Mouse (Mus musculus) neural tube, embryonic 12.5 days (tissue): ENCODE results near the gene Nudt16. TPM values are rescaled to one million over a fixed set of nuclear protein-coding genes. Genes with fewer than 3 reads are reported as not detected.
"Not testable (repeated sequence)": the region's sequence is repeated elsewhere in the genome, so short reads cannot be mapped to it uniquely, and the experiment has no call there.

Experiments
- ATAC-seq: fragments of 200-750 bp; cut with Nextera tagmentation; 2 replicates; pipeline ENCODE4 v1.8.0; 2017; ENCODE audit warnings: low read depth, mild to moderate bottlenecking, moderate TSS enrichment, moderate library complexity; ENCODE audit not compliant: low FRiP score
- H3K27ac ChIP-seq: fragments of 300-500 bp; sonication (generic); 2 replicates; pipeline ENCODE4 v1.5.1; 2016
- H3K27me3 ChIP-seq: fragments of 300-500 bp; sonication (generic); replicated peaks from 2 replicates; pipeline ENCODE4 v1.6.1; 2016; ENCODE audit warnings: mild to moderate bottlenecking
- H3K36me3 ChIP-seq: fragments of 300-500 bp; sonication (generic); 2 replicates; pipeline ENCODE4 v1.6.1; 2016; ENCODE audit warnings: mild to moderate bottlenecking
- H3K4me1 ChIP-seq: fragments of 300-500 bp; sonication (generic); 2 replicates; pipeline ENCODE4 v1.6.1; 2016
- H3K4me2 ChIP-seq: fragments of 300-500 bp; sonication (generic); replicated peaks from 2 replicates; pipeline ENCODE4 v1.6.1; 2016; ENCODE audit warnings: mild to moderate bottlenecking
- H3K4me3 ChIP-seq: fragments of 300-500 bp; sonication (generic); 2 replicates; pipeline ENCODE4 v1.5.1; 2016
- H3K9ac ChIP-seq: fragments of 300-500 bp; sonication (generic); 2 replicates; pipeline ENCODE4 v1.6.1; 2016; ENCODE audit warnings: mild to moderate bottlenecking
- H3K9me3 ChIP-seq: fragments of 300-500 bp; sonication (generic); 2 replicates; pipeline ENCODE4 v1.6.1; 2016; ENCODE audit warnings: mild to moderate bottlenecking
- WGBS: fragments of 180-500 bp; shearing (Covaris S2); methylation state at CpG from one replicate; pipeline ENCODE4 v1.1.7; 2016; 5-methylcytosine and 5-hydroxymethylcytosine counted together
- polyA plus RNA-seq: library from polyadenylated mRNA; unstranded; fragments of >200 nt; fragmentation: Nextera tagmentation; extraction: Ambion mirVana; gene quantifications from 2 replicates; pipeline ENCODE4 v1.2.1, GENCODE M21; 2016

Gene Nudt16
- polyA plus RNA-seq: 21.0 and 21.3 TPM in 2 replicates

DNA sequence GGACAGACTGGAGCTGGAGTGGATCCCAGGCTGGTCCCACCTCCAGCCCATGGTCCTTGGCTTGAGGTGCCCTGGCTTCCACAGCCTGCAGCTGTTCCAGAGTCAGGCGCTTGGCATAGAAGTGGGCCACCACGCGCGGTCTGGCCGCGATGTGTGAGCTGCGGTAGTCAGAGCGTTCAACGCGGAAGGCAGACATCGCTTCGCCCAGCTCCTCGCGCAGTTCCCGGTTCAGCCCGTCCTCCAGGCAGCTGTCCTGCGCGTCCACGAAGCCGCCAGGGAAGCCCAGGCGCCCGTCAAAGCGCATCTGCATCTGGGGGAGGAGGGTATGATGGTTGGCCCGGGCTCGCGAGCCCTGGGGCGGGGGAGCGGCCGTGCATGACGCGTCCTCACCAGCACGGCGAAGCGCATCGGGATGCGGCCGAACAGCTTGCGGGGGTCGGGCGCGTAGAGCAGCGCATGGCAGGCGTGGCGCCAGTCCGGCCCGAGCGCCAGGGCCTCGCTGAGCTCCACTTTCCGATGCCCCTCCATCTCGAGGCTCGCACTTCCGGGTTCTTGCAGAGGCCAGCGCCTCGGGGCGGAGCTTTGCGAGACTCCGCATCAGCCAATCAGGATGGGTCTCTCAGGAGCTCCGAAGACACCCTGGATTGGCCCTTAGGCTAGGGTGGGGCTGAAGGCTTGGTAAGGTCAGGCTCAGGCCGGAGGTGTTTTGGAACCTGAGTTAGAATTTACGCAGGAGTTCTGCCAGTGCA lies at the start of gene Nudt16:
TSS of gene Nudt16 (minus strand) at position 572 of the 749 bp plus-strand sequence.
- no peaks in the 10 kb centered on the region for H3K36me3 ChIP-seq
- H3K4me3 ChIP-seq: peak within 1 kb of the TSS; percentile 72
- H3K4me2 ChIP-seq: peak within 1 kb of the TSS; percentile 79
- H3K4me1 ChIP-seq: peaks cover 11% of the 10 kb centered on the region
- H3K9ac ChIP-seq: peak within 1 kb of the TSS; percentile 78
- WGBS: under 1% methylated on average over 60 of the region's 60 CpGs
- no peaks in the 10 kb centered on the region for H3K27me3 ChIP-seq
- ATAC-seq: peak; percentile 99
- H3K9me3 ChIP-seq: no peaks in the 10 kb centered on the region
- H3K27ac ChIP-seq: peak within 1 kb of the TSS; percentile 57

DNA sequence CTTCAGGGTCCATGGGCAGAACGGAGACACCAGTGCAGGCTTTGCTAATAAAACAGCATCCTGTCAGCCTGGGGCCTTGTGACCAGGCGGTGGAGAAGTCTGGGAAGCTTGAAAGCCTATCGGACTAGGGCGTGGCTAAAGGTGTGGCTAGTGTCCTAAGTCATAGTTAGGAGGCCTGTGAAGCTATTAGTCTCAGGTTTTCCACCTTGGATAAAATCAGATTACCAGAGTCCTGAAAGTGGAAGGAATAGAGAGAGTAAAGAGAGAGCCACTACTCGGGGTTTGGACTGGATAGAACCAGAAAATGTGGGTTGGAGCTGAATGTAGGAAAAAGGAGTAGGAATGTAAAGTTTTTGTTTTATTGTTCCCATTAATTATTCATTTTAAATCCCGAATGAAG lies 13.4 kb upstream of the Nudt16 start, which contains the start of gene 1700080E11Rik:
TSS of gene 1700080E11Rik (minus strand) at position 101 of the 400 bp plus-strand sequence.
- Histone ChIP-seq H3K4me3 (no peak within 1 kb of the TSS), H3K4me1 (no peaks in the 10 kb centered on the region), H3K27me3 (no peaks in the 10 kb centered on the region), H3K9ac (no peak within 1 kb of the TSS), H3K4me2 (no peak within 1 kb of the TSS), H3K36me3 (no peaks in the 10 kb centered on the region), H3K27ac (no peak within 1 kb of the TSS), H3K9me3 (no peaks in the 10 kb centered on the region)
- 83% methylated on average over 6 of the region's 6 CpGs for WGBS
- no peak for ATAC-seq

GRCm38 (mm10) chr9:105139204-105139603 lies 7.6 kb upstream of the Nudt16 start:
- H3K4me1 ChIP-seq: no peaks in the 10 kb centered on the region
- 84% methylated on average over 6 of the region's 6 CpGs for WGBS
- no peaks in the 10 kb centered on the region for H3K9me3 ChIP-seq
- no peaks in the 10 kb centered on the region for H3K27me3 ChIP-seq
- no peak overlapping the region for H3K9ac ChIP-seq
- H3K4me3 ChIP-seq: no peak overlapping the region
- no peak overlapping the region for H3K4me2 ChIP-seq
- no peak overlapping the region for H3K27ac ChIP-seq
- ATAC-seq: no peak
- no peaks in the 10 kb centered on the region for H3K36me3 ChIP-seq

DNA sequence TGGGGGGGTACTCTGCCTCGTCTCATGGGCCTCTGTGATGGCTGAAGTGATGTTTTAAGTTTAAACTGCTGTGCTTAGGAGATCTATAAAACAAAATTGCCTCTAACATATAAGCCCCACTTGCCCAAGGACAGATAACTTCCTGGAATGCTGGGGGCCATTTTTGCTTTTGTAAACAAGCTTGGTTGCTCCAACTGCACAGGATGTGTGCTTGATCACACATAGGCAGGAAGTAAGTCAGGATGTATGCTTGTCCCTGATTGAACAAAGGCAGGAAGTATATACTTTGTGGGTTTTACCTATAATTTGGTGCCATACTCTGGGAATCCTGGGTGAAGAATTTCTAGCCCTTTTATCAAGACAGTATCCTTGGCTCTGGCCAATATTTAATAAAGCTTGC lies 4.8 kb upstream of the Nudt16 start:
- H3K4me1 ChIP-seq: peaks cover 3% of the 10 kb centered on the region; the same call in 1 of the 2 replicates
- no peak overlapping the region for H3K4me3 ChIP-seq
- no peaks in the 10 kb centered on the region for H3K9me3 ChIP-seq
- H3K27me3 ChIP-seq: no peaks in the 10 kb centered on the region
- H3K9ac ChIP-seq: no peak overlapping the region
- H3K4me2 ChIP-seq: no peak overlapping the region
- ATAC-seq: no peak
- no peaks in the 10 kb centered on the region for H3K36me3 ChIP-seq
- 43% methylated on average over 1 of the region's 1 CpGs for WGBS
- no peak overlapping the region for H3K27ac ChIP-seq

- no peaks in the 10 kb centered on the region for H3K27me3 ChIP-seq
- H3K4me2 ChIP-seq: no peak overlapping the region
- no peak for ATAC-seq
- H3K9ac ChIP-seq: no peak overlapping the region
- no peaks in the 10 kb centered on the region for H3K36me3 ChIP-seq
- no peak overlapping the region for H3K4me3 ChIP-seq
- 85% methylated on average over 5 of the region's 5 CpGs for WGBS
- no peaks in the 10 kb centered on the region for H3K9me3 ChIP-seq
- H3K27ac ChIP-seq: no peak overlapping the region
- peaks cover 11% of the 10 kb centered on the region for H3K4me1 ChIP-seq
These were observed 2.9 kb upstream of the Nudt16 start for GRCm38 (mm10) chr9:105134536-105134935.

- Histone ChIP-seq H3K9ac (no peak overlapping the region), H3K4me2 (peak overlapping the region; percentile 79), H3K4me1 (peaks cover 11% of the 10 kb centered on the region), H3K27me3 (no peaks in the 10 kb centered on the region), H3K9me3 (no peaks in the 10 kb centered on the region), H3K36me3 (no peaks in the 10 kb centered on the region), H3K27ac (no peak overlapping the region), H3K4me3 (peak overlapping the region; percentile 72)
- WGBS: 25% methylated on average over 5 of the region's 5 CpGs
- ATAC-seq: peak; percentile 42
These were observed 361 bp upstream of the Nudt16 start for GRCm38 (mm10) chr9:105132002-105132367.

- no peak overlapping the region for H3K4me3 ChIP-seq
These were observed 1.3 kb downstream of the Nudt16 start for GRCm38 (mm10) chr9:105130331-105130730.

GRCm38 (mm10) chr9:105125206-105125605 lies 6.4 kb downstream of the Nudt16 start:
- WGBS: 86% methylated on average over 3 of the region's 3 CpGs
- H3K27me3 ChIP-seq, H3K27ac ChIP-seq, ATAC-seq, H3K4me1 ChIP-seq, H3K9ac ChIP-seq, H3K9me3 ChIP-seq, H3K4me2 ChIP-seq, H3K4me3 ChIP-seq, H3K36me3 ChIP-seq: not testable (repeated sequence)

More at GRCm38 (mm10) chr9:105130331-105130730, 1.3 kb downstream of the Nudt16 start:
- Histone ChIP-seq H3K4me2 (peak overlapping the region; percentile 79), H3K36me3 (no peaks in the 10 kb centered on the region), H3K4me1 (peaks cover 11% of the 10 kb centered on the region), H3K27ac (no peak overlapping the region), H3K27me3 (no peaks in the 10 kb centered on the region), H3K9me3 (no peaks in the 10 kb centered on the region), H3K9ac (no peak overlapping the region)
- ATAC-seq: no peak
- 93% methylated on average over 8 of the region's 8 CpGs for WGBS

DNA sequence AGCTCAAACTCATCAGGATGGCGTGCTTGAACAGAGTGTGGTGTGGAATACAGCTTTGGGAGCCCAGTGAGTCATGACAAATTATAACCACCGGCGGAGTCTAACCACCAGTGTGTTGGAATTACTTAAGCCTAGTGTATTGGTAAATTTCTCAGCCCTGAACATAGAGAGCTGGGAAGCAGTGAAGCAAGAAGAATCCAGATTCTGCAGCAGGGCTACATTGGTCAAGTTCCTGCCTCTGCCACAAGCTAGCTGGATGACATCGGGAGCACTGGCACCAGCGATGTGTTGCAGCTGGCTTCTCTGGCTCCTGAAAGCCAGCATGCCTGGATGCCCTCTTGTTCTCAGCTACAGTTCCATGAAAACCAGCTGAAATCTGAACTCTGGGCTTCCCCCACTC lies 27.7 kb downstream of the Nudt16 start:
- no peak for ATAC-seq
- no peaks in the 10 kb centered on the region for H3K27me3 ChIP-seq
- H3K9ac ChIP-seq: no peak overlapping the region
- 87% methylated on average over 5 of the region's 5 CpGs for WGBS
- no peak overlapping the region for H3K4me3 ChIP-seq
- no peaks in the 10 kb centered on the region for H3K9me3 ChIP-seq
- no peak overlapping the region for H3K4me2 ChIP-seq
- no peaks in the 10 kb centered on the region for H3K36me3 ChIP-seq
- no peak overlapping the region for H3K27ac ChIP-seq
- no peaks in the 10 kb centered on the region for H3K4me1 ChIP-seq

GRCm38 (mm10) chr9:105101911-105102310 lies 29.7 kb downstream of the Nudt16 start:
- no peaks in the 10 kb centered on the region for H3K27me3 ChIP-seq
- no peaks in the 10 kb centered on the region for H3K9me3 ChIP-seq
- H3K36me3 ChIP-seq: no peaks in the 10 kb centered on the region
- no peak overlapping the region for H3K4me2 ChIP-seq
- H3K27ac ChIP-seq: no peak overlapping the region
- H3K4me3 ChIP-seq: no peak overlapping the region
- no peaks in the 10 kb centered on the region; the same call in 1 of the 2 replicates for H3K4me1 ChIP-seq
- WGBS: 64% methylated on average over 1 of the region's 1 CpGs
- H3K9ac ChIP-seq: no peak overlapping the region
- no peak for ATAC-seq

DNA sequence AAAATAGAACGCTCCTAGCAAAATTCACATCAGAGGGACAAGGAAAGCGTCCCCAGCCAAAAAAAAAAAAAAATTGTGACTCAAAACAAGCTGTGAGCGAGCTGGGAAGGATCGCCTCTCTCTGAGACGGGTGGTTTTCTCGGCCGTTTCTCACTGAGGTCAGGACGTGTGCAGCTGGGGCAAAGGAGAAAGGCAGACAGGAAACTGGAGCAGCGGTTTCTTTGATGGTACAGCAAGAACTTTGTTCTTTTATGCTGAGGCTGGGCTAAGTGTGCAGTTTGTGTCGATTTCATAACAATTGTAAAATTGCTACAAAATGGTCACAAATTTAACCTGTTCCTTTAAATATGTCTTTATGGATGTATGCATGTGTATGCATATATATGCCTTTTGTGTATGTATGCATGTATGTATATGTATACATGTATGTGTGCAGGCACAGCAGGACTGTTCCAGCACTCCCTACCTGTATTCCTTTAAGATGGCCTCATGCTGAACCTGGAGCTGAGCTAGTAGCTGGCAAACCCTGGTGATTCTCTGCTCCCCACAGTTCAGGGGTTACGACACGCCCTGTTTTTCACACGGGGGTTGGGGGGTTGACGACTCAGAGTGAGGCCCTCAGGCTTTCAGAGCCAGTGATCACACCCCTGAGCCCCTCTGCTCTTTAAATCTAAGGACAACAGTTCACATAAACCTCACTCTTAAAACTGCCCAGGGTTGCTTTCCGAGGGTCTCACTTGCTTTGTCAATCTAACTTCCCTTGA lies 30.6 kb downstream of the Nudt16 start:
- WGBS: 61% methylated on average over 15 of the region's 15 CpGs
- no peaks in the 10 kb centered on the region for H3K27me3 ChIP-seq
- H3K9ac ChIP-seq: no peak overlapping the region
- no peak for ATAC-seq
- no peaks in the 10 kb centered on the region for H3K9me3 ChIP-seq
- no peaks in the 10 kb centered on the region for H3K36me3 ChIP-seq
- no peak overlapping the region for H3K4me2 ChIP-seq
- H3K27ac ChIP-seq: no peak overlapping the region
- H3K4me3 ChIP-seq: no peak overlapping the region
- H3K4me1 ChIP-seq: no peaks in the 10 kb centered on the region; the same call in 1 of the 2 replicates

- no peak overlapping the region for H3K4me2 ChIP-seq
- H3K4me1 ChIP-seq: no peaks in the 10 kb centered on the region
- ATAC-seq: no peak
- no peak overlapping the region for H3K4me3 ChIP-seq
- H3K36me3 ChIP-seq: peaks cover 23% of the 10 kb centered on the region
- H3K9me3 ChIP-seq: no peaks in the 10 kb centered on the region
- H3K27ac ChIP-seq: no peak overlapping the region
- no peak overlapping the region for H3K9ac ChIP-seq
- no peaks in the 10 kb centered on the region for H3K27me3 ChIP-seq
- 87% methylated on average over 3 of the region's 3 CpGs for WGBS
These were observed 51.4 kb downstream of the Nudt16 start for GRCm38 (mm10) chr9:105080246-105080645.
